Mouse (Mus musculus) gastrocnemius, adult 2 months (tissue): ENCODE results near the gene Grin2b. TPM values are rescaled to one million over a fixed set of nuclear protein-coding genes. Genes with fewer than 3 reads are reported as not detected.
"Not testable (repeated sequence)": the region's sequence is repeated elsewhere in the genome, so short reads cannot be mapped to it uniquely, and the experiment has no call there.

Source experiments
- DNase-seq: peaks from one replicate; pipeline ENCODE4 v3.0.0; 2022
- H3K27ac ChIP-seq: fragments of 200-600 bp; 2 replicates; pipeline ENCODE4 v1.8.1; 2022; ENCODE audit warnings: mild to moderate bottlenecking
- H3K4me3 ChIP-seq: fragments of 200-600 bp; 2 replicates; pipeline ENCODE4 v1.8.1; 2022; ENCODE audit warnings: mild to moderate bottlenecking, moderate library complexity
- CTCF ChIP-seq: fragments of 200-600 bp; IDR thresholded peaks from 2 replicates; pipeline ENCODE4 v1.8.1; 2022; ENCODE audit warnings: antibody characterized with exemption, mild to moderate bottlenecking, moderate library complexity
- intact Hi-C: fragments of 180-260 bp; cut with DNase I; formaldehyde crosslinking; loops from one replicate; pipeline ENCODE4 v1.15.1; 2025
- total RNA-seq, 2 experiments: library from RNA; stranded (reverse); gene quantifications; 2 replicates each; pipeline ENCODE4 v1.2.3; 2021

The Grin2b gene
- total RNA-seq, 2 experiments from 2014 or later = 0.03 TPM; not detected in 1

GRCm38 (mm10) chr6:135833542-135833941 lies 339.8 kb downstream of the Grin2b start:
- intact Hi-C loops = no loop called here
- no peak for TF ChIP-seq CTCF
- no peak overlapping the region for H3K27ac ChIP-seq
- DNase-seq = no peak
- H3K4me3 ChIP-seq = no peak overlapping the region

- no peak for TF ChIP-seq CTCF
- DNase-seq = no peak
- intact Hi-C loops = no loop called here
- Histone ChIP-seq H3K27ac (no peak overlapping the region), H3K4me3 (no peak overlapping the region)
These were observed 341.3 kb downstream of the Grin2b start for GRCm38 (mm10) chr6:135832041-135832440.

- no peak overlapping the region for H3K27ac ChIP-seq
- DNase-seq = no peak
- H3K4me3 ChIP-seq = no peak overlapping the region
- intact Hi-C loops = no loop called here
- no peak for TF ChIP-seq CTCF
These were observed 342.3 kb downstream of the Grin2b start for GRCm38 (mm10) chr6:135831032-135831431.

- H3K27ac ChIP-seq = no peak overlapping the region
- H3K4me3 ChIP-seq = no peak overlapping the region
- intact Hi-C loops = no loop called here
- TF ChIP-seq CTCF = no peak
- DNase-seq = no peak
These were observed 343.9 kb downstream of the Grin2b start for GRCm38 (mm10) chr6:135829458-135829857.

GRCm38 (mm10) chr6:135828976-135829375 lies 344.3 kb downstream of the Grin2b start:
- Histone ChIP-seq H3K4me3 (no peak overlapping the region), H3K27ac (no peak overlapping the region)
- TF ChIP-seq CTCF = no peak
- intact Hi-C loops = loop anchor here (1.0 kb wide), 1 partner anchor 385 kb away; no protein-coding TSS in a partner anchor
- no peak for DNase-seq

- intact Hi-C loops = loop anchor here (1.0 kb wide), 1 partner anchor 384 kb away; no protein-coding TSS in a partner anchor
- TF ChIP-seq CTCF = peak; percentile 90
- DNase-seq = peak; percentile 46
- no peak overlapping the region for H3K27ac ChIP-seq
- no peak overlapping the region for H3K4me3 ChIP-seq
These were observed 345.4 kb downstream of the Grin2b start for GRCm38 (mm10) chr6:135827942-135828341.

GRCm38 (mm10) chr6:135827317-135827716 lies 346.0 kb downstream of the Grin2b start:
- Histone ChIP-seq H3K27ac (no peak overlapping the region), H3K4me3 (no peak overlapping the region)
- no peak for TF ChIP-seq CTCF
- intact Hi-C loops = no loop called here
- DNase-seq = no peak

GRCm38 (mm10) chr6:135826776-135827175 lies 346.5 kb downstream of the Grin2b start:
- DNase-seq, H3K27ac ChIP-seq, H3K4me3 ChIP-seq, intact Hi-C loops: not testable (repeated sequence)

- TF ChIP-seq CTCF = no peak
- intact Hi-C loops = no loop called here
- DNase-seq = no peak
- Histone ChIP-seq H3K4me3 (no peak overlapping the region), H3K27ac (no peak overlapping the region)
These were observed 355.9 kb downstream of the Grin2b start for GRCm38 (mm10) chr6:135817391-135817790.

GRCm38 (mm10) chr6:135813755-135814154 lies 359.6 kb downstream of the Grin2b start:
- DNase-seq = no peak
- TF ChIP-seq CTCF = no peak
- intact Hi-C loops = no loop called here
- Histone ChIP-seq H3K27ac (no peak overlapping the region), H3K4me3 (no peak overlapping the region)

- no peak for TF ChIP-seq CTCF
- Histone ChIP-seq H3K27ac (no peak overlapping the region), H3K4me3 (no peak overlapping the region)
- intact Hi-C loops = no loop called here
- no peak for DNase-seq
These were observed 367.9 kb downstream of the Grin2b start for GRCm38 (mm10) chr6:135805436-135805835.

GRCm38 (mm10) chr6:135799949-135800348 lies 373.4 kb downstream of the Grin2b start:
- intact Hi-C loops = no loop called here
- DNase-seq = no peak
- H3K4me3 ChIP-seq = no peak overlapping the region
- H3K27ac ChIP-seq = no peak overlapping the region
- TF ChIP-seq CTCF = no peak

- Histone ChIP-seq H3K4me3 (no peak overlapping the region), H3K27ac (no peak overlapping the region)
- intact Hi-C loops = no loop called here
- no peak for DNase-seq
- TF ChIP-seq CTCF = no peak
These were observed 374.9 kb downstream of the Grin2b start for GRCm38 (mm10) chr6:135798202-135798992.

- Histone ChIP-seq H3K27ac (no peak overlapping the region), H3K4me3 (no peak overlapping the region)
- no peak for TF ChIP-seq CTCF
- intact Hi-C loops = no loop called here
- no peak for DNase-seq
These were observed 375.8 kb downstream of the Grin2b start for GRCm38 (mm10) chr6:135797371-135798033.
